Mouse (Mus musculus): ENCODE measurements around the gene D17H6S53E. TPM values are rescaled to one million over a fixed set of nuclear protein-coding genes. Genes with fewer than 3 reads are reported as not detected.
A peak's percentile ranks its signal among the peaks of the same experiment; 100 is the strongest.
"Not testable (repeated sequence)": the region's sequence is repeated elsewhere in the genome, so short reads cannot be mapped to it uniquely, and the experiment has no call there.

D17H6S53E gene
- polyA plus RNA-seq, 1 experiment from 2014 or later = 8.7 TPM

- peaks cover 50% of the 10 kb centered on the region for H3K36me3 ChIP-seq
- H3K4me1 ChIP-seq = peaks cover 37% of the 10 kb centered on the region
- H3K27ac ChIP-seq (replicated peaks) = peak within 1 kb of the TSS; percentile 92
- H3K9ac ChIP-seq = peak within 1 kb of the TSS; percentile 99
- under 1% methylated on average over 19 of the region's 19 CpGs for WGBS
- H3K27me3 ChIP-seq (replicated peaks) = no peaks in the 10 kb centered on the region
- H3K4me3 ChIP-seq = peak within 1 kb of the TSS; percentile 98
- no peak for ATAC-seq (ENCODE audit: extremely low read depth, insufficient number of reproducible peaks, low FRiP score, low TSS enrichment)
- H3K4me2 ChIP-seq = peak within 1 kb of the TSS; percentile 96
- H3K9me3 ChIP-seq = no peaks in the 10 kb centered on the region
Measured at GRCm38 (mm10) chr17:35121871-35122303, 4.3 kb upstream of the D17H6S53E start, which contains the start of gene Csnk2b. Gene Csnk2b (minus strand): TSS chr17:35122053.

- H3K9ac ChIP-seq; H3K27me3 ChIP-seq (replicated peaks); ATAC-seq (ENCODE audit: extremely low read depth, insufficient number of reproducible peaks, low FRiP score, low TSS enrichment); H3K9me3 ChIP-seq; H3K27ac ChIP-seq (replicated peaks); H3K4me3 ChIP-seq; H3K4me2 ChIP-seq: not testable (repeated sequence)
- 92% methylated on average over 9 of the region's 9 CpGs for WGBS
- Histone ChIP-seq H3K4me1 (peaks cover 48% of the 10 kb centered on the region), H3K36me3 (peaks cover 42% of the 10 kb centered on the region)
Measured at GRCm38 (mm10) chr17:35123287-35123686, 2.9 kb upstream of the D17H6S53E start.

DNA sequence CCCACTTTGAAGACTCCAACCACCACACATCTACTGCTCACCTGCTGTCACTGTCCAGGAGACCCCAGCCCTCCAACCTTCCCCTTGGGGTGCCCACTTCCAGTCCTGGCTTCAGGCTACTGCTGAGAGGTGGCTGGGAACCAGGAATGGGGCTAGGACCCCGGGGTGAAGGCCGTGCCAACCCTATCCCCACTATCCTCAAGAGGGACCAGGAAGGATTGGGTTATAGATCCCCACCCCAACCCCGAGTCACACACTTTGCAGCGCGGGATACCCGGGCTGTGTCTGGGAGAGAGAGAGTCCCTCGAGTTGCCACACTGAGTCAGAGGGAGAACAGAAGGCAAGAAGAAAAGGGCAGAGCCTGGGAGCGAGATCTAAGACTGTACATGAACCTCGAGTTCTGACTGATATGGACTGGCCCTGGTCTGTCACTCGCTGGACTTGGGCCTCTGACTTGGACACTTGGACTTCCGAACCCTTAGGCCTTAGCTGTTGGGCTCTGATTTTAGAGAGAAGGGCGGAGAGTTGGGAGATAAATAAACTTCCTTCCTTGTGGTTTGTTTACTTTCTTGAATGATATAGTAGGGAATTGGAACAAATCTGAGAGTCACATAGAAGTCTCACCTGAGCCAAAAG, 1.8 kb upstream of the D17H6S53E start:
- H3K27ac ChIP-seq (replicated peaks); H3K9ac ChIP-seq; H3K9me3 ChIP-seq; ATAC-seq (ENCODE audit: extremely low read depth, insufficient number of reproducible peaks, low FRiP score, low TSS enrichment); H3K4me3 ChIP-seq; H3K4me2 ChIP-seq; H3K27me3 ChIP-seq (replicated peaks): not testable (repeated sequence)
- H3K4me1 ChIP-seq = peaks cover 52% of the 10 kb centered on the region
- WGBS = 88% methylated on average over 12 of the region's 12 CpGs
- H3K36me3 ChIP-seq = peaks cover 41% of the 10 kb centered on the region

GRCm38 (mm10) chr17:35125081-35125480, 1.1 kb upstream of the D17H6S53E start:
- no peak overlapping the region for H3K4me3 ChIP-seq

GRCm38 (mm10) chr17:35125578-35125977, 595 bp upstream of the D17H6S53E start:
- peaks cover 41% of the 10 kb centered on the region for H3K4me1 ChIP-seq
- peak overlapping the region; percentile 89 for H3K27ac ChIP-seq (replicated peaks)
- peak overlapping the region; percentile 85 for H3K4me2 ChIP-seq
- peak overlapping the region; percentile 79 for H3K4me3 ChIP-seq
- no peaks in the 10 kb centered on the region for H3K27me3 ChIP-seq (replicated peaks)
- 28% methylated on average over 6 of the region's 6 CpGs for WGBS
- peak overlapping the region; percentile 91 for H3K9ac ChIP-seq
- H3K36me3 ChIP-seq = peaks cover 46% of the 10 kb centered on the region
- H3K9me3 ChIP-seq = no peaks in the 10 kb centered on the region
- ATAC-seq (ENCODE audit: extremely low read depth, insufficient number of reproducible peaks, low FRiP score, low TSS enrichment) = no peak

More at GRCm38 (mm10) chr17:35125081-35125480, 1.1 kb upstream of the D17H6S53E start:
- peak overlapping the region; percentile 85 for H3K4me2 ChIP-seq
- H3K4me1 ChIP-seq = peaks cover 45% of the 10 kb centered on the region
- no peaks in the 10 kb centered on the region for H3K9me3 ChIP-seq
- ATAC-seq (ENCODE audit: extremely low read depth, insufficient number of reproducible peaks, low FRiP score, low TSS enrichment) = no peak
- H3K9ac ChIP-seq = peak overlapping the region; percentile 91
- peaks cover 41% of the 10 kb centered on the region for H3K36me3 ChIP-seq
- H3K27ac ChIP-seq (replicated peaks) = peak overlapping the region; percentile 89; the same call in 1 of the 2 replicates
- WGBS = 93% methylated on average over 1 of the region's 1 CpGs
- H3K27me3 ChIP-seq (replicated peaks) = no peaks in the 10 kb centered on the region

DNA sequence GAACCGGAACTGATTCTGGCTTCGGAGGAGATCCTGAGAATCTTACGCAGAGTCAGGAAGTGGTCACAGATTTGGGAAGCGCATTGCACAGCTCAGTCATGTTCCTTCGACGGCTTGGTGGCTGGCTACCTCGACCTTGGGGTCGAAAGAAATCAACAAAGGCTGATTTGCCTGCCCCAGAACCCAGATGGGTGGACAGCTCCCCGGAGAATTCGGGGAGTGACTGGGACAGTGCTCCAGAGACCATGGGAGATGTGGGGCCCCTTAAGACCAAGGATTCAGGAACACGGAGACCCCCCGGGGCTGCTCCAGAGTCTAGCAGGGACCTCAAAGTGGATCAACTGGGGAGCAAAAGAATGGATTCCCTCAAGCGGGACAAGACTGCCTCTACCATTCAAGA, 844 bp downstream of the D17H6S53E start:
- ATAC-seq (ENCODE audit: extremely low read depth, insufficient number of reproducible peaks, low FRiP score, low TSS enrichment) = no peak
- Histone ChIP-seq H3K27ac (replicated peaks) (peak overlapping the region; percentile 89), H3K4me3 (peak overlapping the region; percentile 79), H3K27me3 (replicated peaks) (no peaks in the 10 kb centered on the region), H3K4me2 (peak overlapping the region; percentile 85), H3K4me1 (peaks cover 38% of the 10 kb centered on the region), H3K9ac (peak overlapping the region; percentile 91), H3K36me3 (peaks cover 47% of the 10 kb centered on the region), H3K9me3 (no peaks in the 10 kb centered on the region)
- 65% methylated on average over 13 of the region's 13 CpGs for WGBS

DNA sequence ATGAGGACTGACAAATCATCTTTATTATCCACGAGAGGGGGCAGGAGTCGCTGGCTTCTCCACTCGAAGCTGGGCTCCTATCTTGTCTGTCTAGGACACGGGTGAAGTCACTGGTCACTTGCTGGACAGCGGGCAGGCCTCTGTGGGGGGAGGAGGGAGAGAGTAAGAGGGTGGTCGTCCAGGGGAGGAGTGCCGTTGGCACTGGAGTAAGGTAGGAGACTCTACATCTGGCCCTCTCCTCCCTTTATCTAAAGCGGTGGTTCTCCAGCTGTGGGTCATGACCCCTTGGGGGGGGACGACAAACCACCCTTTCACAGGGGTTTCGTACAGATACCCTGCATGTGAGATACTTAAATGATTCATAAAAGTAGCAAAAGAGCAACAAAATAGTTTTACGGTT, 2.8 kb downstream of the D17H6S53E start:
- H3K9ac ChIP-seq = peak overlapping the region; percentile 59
- H3K36me3 ChIP-seq = peaks cover 40% of the 10 kb centered on the region
- H3K27ac ChIP-seq (replicated peaks) = no peak overlapping the region
- no peak overlapping the region for H3K4me3 ChIP-seq
- H3K4me2 ChIP-seq = no peak overlapping the region
- H3K4me1 ChIP-seq = peaks cover 29% of the 10 kb centered on the region
- no peaks in the 10 kb centered on the region for H3K27me3 ChIP-seq (replicated peaks)
- no peaks in the 10 kb centered on the region for H3K9me3 ChIP-seq
- 57% methylated on average over 11 of the region's 11 CpGs for WGBS
- no peak for ATAC-seq (ENCODE audit: extremely low read depth, insufficient number of reproducible peaks, low FRiP score, low TSS enrichment)

DNA sequence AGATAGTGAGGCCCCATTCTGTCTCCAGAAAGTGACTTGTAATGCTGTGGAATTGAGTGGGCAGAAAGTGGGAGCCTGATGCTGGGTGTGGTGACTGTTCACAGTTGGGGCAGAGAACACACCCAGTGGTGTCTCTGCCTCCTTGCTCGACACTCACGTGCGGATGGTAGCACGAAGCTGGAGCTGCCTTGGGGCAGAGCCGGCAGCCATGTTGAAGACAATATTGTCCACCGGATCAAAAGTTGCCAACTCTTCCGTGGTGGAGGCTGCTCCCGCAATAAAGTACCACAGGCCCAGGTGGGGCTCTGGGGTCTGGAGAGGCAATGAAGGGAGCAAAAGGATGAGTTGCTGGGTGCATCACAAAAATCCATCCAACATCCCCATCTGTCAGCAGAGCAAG, 4.9 kb downstream of the D17H6S53E start:
- Histone ChIP-seq H3K27me3 (replicated peaks) (no peaks in the 10 kb centered on the region), H3K36me3 (peaks cover 29% of the 10 kb centered on the region), H3K27ac (replicated peaks) (no peak overlapping the region), H3K9ac (no peak overlapping the region), H3K4me1 (peaks cover 19% of the 10 kb centered on the region), H3K4me3 (no peak overlapping the region), H3K9me3 (no peaks in the 10 kb centered on the region), H3K4me2 (no peak overlapping the region)
- 83% methylated on average over 8 of the region's 8 CpGs for WGBS
- ATAC-seq (ENCODE audit: extremely low read depth, insufficient number of reproducible peaks, low FRiP score, low TSS enrichment) = no peak

DNA sequence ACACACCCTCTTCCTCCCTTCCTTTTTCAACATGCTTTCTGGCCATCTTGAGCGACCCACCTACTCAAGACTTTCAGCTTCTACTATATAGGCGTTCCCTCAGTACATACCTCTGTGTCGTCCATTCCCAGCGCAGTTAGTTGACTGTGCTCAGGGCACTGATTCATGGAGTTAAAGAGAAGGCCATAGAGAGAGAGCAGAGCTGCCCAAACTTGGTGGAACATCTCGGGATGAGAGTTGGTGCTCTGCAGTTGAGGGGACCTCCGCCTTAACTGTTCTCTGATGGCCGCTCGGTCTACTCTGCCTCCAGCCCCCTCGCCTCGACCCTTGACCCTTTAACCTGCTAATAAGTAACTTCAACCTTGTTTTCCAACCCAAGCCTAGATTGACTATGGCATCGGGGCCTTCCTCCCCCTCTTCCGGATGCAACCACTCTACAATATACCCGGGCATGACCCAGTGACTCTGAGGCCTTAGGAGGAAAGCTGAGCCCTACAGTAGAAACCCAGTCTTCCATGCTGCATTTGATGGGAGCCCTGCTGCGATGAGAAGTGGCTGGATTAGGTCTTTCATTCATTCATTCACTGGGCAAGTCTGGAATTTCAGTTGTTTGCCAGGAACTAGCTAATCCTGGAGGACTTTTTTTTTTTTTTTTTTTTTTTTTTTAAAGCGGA, 5.5 kb downstream of the D17H6S53E start, which contains the start of gene Apom:
Apom (minus strand) TSS at position 551 of the 674 bp plus-strand sequence.
- Histone ChIP-seq H3K27ac (replicated peaks) (0 out of 2 replicates have a peak within 1 kb of the TSS, but pooled peaks have one; percentile 20), H3K4me1 (peaks cover 23% of the 10 kb centered on the region), H3K36me3 (peaks cover 29% of the 10 kb centered on the region), H3K27me3 (replicated peaks) (no peaks in the 10 kb centered on the region), H3K4me2 (no peak within 1 kb of the TSS), H3K4me3 (no peak within 1 kb of the TSS), H3K9me3 (no peaks in the 10 kb centered on the region), H3K9ac (no peak within 1 kb of the TSS)
- no peak for ATAC-seq (ENCODE audit: extremely low read depth, insufficient number of reproducible peaks, low FRiP score, low TSS enrichment)
- 79% methylated on average over 15 of the region's 15 CpGs for WGBS

GRCm38 (mm10) chr17:35132174-35132560, 6.0 kb downstream of the D17H6S53E start:
- H3K9me3 ChIP-seq = no peaks in the 10 kb centered on the region
- H3K27ac ChIP-seq (replicated peaks) = 0 out of 2 replicates have a peak overlapping the region, but pooled peaks have one; percentile 20
- peaks cover 29% of the 10 kb centered on the region for H3K36me3 ChIP-seq
- no peak overlapping the region for H3K4me3 ChIP-seq
- no peak for ATAC-seq (ENCODE audit: extremely low read depth, insufficient number of reproducible peaks, low FRiP score, low TSS enrichment)
- H3K27me3 ChIP-seq (replicated peaks) = no peaks in the 10 kb centered on the region
- H3K4me2 ChIP-seq = no peak overlapping the region
- H3K4me1 ChIP-seq = peaks cover 23% of the 10 kb centered on the region
- H3K9ac ChIP-seq = no peak overlapping the region
- 60% methylated on average over 3 of the region's 3 CpGs for WGBS

DNA sequence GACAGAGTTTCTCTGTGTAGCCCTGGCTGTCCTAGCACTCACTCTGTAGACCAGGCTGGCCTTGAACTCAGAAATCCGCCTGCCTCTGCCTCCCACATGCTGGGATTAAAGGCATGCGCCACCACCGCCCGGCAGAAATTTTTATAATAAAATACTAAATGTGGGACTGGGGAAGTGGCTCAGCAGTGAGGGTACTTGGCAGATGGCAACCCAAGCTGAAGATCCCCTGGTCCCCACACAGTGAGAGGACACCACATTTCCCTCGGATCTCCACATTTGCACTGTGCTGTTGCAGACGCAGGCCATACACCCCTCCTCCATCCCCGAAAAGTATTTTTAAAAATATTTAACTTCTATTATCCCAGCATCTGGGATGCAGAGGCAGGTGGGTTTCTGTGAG, 7.3 kb downstream of the D17H6S53E start:
- no peak overlapping the region for H3K4me3 ChIP-seq
- no peak overlapping the region for H3K9ac ChIP-seq
- H3K4me1 ChIP-seq = peaks cover 21% of the 10 kb centered on the region
- H3K4me2 ChIP-seq = no peak overlapping the region
- no peak for ATAC-seq (ENCODE audit: extremely low read depth, insufficient number of reproducible peaks, low FRiP score, low TSS enrichment)
- H3K9me3 ChIP-seq = no peaks in the 10 kb centered on the region
- no peaks in the 10 kb centered on the region for H3K27me3 ChIP-seq (replicated peaks)
- H3K27ac ChIP-seq (replicated peaks) = no peak overlapping the region
- H3K36me3 ChIP-seq = peaks cover 28% of the 10 kb centered on the region
- WGBS = 90% methylated on average over 7 of the region's 7 CpGs
